Mouse (Mus musculus): ENCODE measurements at regions not wholly inside any gene's neighbourhood (a gene's known extent, or its start where the extent isn't known, plus 50 kb on each side); places are given as distances from the start of the nearest gene placed in this dataset.
"Not testable (repeated sequence)": the region's sequence is repeated elsewhere in the genome, so short reads cannot be mapped to it uniquely, and the experiment has no call there.

DNA sequence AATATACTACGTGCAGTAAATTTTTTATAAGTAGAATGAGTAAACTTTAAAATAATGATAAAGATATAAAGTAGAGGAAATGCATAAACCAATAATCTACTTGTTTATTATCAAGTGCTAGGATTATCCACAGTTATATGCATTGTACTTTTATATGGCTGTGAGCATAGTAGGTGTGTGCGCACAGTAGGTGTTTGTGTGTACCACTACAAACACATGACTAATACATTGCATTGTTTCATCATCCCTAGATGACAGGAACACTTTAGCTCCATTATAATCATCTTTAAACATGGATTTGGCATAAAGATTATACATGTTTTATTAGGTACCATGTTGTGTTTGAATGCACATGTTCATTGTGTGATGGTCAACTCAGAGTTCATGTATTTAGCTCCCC lies 124.7 kb upstream of the Vldlr start:
- peaks cover 4% of the 10 kb centered on the region for H3K4me1 ChIP-seq (replicated peaks)
- H3K9ac ChIP-seq: no peak overlapping the region
- H3K9me3 ChIP-seq (replicated peaks): 0 out of 2 replicates have a peak, but pooled peaks cover 2% of the 10 kb centered on the region
- H3K27me3 ChIP-seq (replicated peaks): no peaks in the 10 kb centered on the region
- H3K4me2 ChIP-seq: no peak overlapping the region
- WGBS: 95% methylated on average over 2 of the region's 2 CpGs
- no peaks in the 10 kb centered on the region for H3K36me3 ChIP-seq
- ATAC-seq (ENCODE audit: insufficient number of reproducible peaks, low FRiP score): no peak
- H3K27ac ChIP-seq (ENCODE audit: poor library complexity, severe bottlenecking): no peak overlapping the region
- H3K4me3 ChIP-seq: no peak overlapping the region

DNA sequence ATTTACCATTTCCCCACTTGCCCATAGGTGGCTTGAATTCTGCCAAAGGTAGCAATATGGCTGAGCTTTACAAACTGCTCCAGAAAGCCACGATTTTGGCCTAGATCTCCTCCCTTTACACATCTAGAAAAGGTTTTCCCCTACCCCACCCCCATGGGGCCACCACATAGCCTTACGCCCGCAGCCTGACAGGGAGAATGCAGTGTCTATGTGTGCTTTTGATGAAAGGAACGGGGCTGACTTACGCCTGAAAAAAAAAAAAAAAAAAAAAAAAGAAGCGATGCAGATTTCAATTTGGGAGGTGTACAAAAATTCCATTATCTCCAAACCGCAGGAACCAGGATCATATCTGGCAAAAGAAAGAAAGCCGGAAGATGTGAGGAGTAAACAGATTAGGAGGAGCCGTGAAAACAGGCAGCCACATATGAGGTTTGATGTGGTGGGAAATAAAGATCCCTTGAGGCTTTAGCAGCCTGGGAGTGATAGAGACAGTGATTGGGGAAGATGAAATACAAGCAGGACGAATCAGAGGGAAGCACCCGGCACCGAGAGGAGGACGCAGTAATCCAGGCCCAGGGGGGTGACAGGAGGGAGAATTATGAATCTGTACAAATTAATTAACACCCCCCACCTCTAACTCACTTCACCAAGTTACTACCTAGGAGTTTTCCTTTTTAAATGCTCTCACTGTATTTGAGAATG lies 121.4 kb upstream of the Vldlr start:
- no peak for ATAC-seq (ENCODE audit: insufficient number of reproducible peaks, low FRiP score)
- 73% methylated on average over 13 of the region's 13 CpGs for whole genome bisulfite sequencing

DNA sequence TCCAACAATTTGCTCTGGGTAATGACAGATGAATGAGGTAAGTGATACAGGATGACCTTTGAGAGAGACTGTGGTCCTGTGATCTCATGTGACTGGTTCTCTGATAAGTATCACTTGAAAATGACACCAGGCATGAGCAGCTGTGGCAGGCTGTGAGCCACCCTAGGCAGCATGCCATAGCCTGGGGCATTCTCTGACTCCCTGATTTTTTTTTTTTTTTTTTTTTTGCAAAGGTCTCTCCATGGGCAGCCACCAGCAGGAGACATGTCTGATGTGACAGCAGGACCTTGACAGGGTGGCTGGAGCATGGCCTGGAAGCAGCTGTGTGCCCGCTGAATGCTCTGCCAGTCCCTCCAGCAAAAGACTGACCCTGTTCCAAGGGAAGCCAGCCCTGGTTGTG lies 116.4 kb upstream of the Vldlr start:
- peaks cover 22% of the 10 kb centered on the region for H3K4me1 ChIP-seq (replicated peaks)
- no peak overlapping the region for H3K4me3 ChIP-seq
- no peaks in the 10 kb centered on the region for H3K36me3 ChIP-seq
- H3K27me3 ChIP-seq (replicated peaks): no peaks in the 10 kb centered on the region
- H3K9ac ChIP-seq: no peak overlapping the region
- no peak overlapping the region for H3K4me2 ChIP-seq
- H3K9me3 ChIP-seq (replicated peaks): no peaks in the 10 kb centered on the region
- peak; percentile 78 for ATAC-seq (ENCODE audit: insufficient number of reproducible peaks, low FRiP score)
- peak overlapping the region; percentile 88 for H3K27ac ChIP-seq (ENCODE audit: poor library complexity, severe bottlenecking)
- 32% methylated on average over 1 of the region's 1 CpGs for WGBS

More for the DNA sequence above, 121.4 kb upstream of the Vldlr start:
- Histone ChIP-seq H3K27ac (ENCODE audit: poor library complexity, severe bottlenecking) (no peak overlapping the region), H3K4me1 (replicated peaks) (peaks cover 9% of the 10 kb centered on the region), H3K27me3 (replicated peaks) (no peaks in the 10 kb centered on the region), H3K4me2 (no peak overlapping the region), H3K9me3 (replicated peaks) (no peaks in the 10 kb centered on the region), H3K36me3 (no peaks in the 10 kb centered on the region), H3K4me3 (no peak overlapping the region), H3K9ac (no peak overlapping the region)

DNA sequence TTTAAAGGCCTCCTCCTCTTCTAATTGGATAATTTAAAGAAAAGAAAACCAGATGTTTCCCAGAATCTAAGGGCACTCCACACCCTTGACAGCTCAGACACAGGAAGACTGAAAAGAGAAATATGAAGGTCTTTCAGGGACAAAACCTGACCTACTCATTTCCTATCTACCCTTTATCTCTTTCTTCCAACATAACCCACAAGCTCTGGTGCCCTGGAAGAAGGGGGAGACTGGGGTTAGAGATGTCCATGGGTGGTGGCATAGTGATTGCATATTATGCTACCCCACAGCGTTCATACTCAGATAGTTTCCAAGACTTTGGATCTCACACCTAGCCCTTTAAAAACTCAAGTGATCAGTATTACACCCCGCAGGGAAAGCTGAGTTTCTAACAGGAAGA lies 105.8 kb upstream of the Vldlr start:
- no peak overlapping the region for H3K4me3 ChIP-seq
- no peaks in the 10 kb centered on the region; the same call in 1 of the 2 replicates for H3K9me3 ChIP-seq (replicated peaks)
- H3K4me2 ChIP-seq: no peak overlapping the region
- no peaks in the 10 kb centered on the region for H3K36me3 ChIP-seq
- H3K27me3 ChIP-seq (replicated peaks): no peaks in the 10 kb centered on the region
- no peak overlapping the region for H3K9ac ChIP-seq
- no peak overlapping the region for H3K27ac ChIP-seq (ENCODE audit: poor library complexity, severe bottlenecking)
- WGBS: 75% methylated on average over 2 of the region's 2 CpGs
- no peak for ATAC-seq (ENCODE audit: insufficient number of reproducible peaks, low FRiP score)
- no peaks in the 10 kb centered on the region for H3K4me1 ChIP-seq (replicated peaks)

DNA sequence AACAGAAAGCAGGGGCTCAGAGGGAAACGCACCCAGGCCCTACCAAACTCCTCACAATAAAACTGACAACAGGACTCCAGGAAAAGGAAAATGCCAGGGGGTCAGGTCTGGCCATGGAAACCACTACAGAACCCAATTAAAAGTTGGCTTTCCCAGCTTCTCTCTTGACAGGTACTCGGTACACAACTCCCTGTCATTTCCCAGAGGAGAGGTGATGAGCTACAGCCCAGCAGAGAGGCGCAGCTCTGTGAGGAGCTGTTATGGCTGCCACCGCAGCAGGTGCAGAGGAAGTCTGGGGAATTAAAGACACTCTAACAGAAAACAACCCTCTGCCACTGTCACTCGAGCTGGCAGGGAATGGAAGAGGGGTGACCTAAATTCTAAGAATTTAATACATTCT lies 95.4 kb upstream of the Vldlr start:
- 0 out of 2 replicates have a peak, but pooled peaks cover 4% of the 10 kb centered on the region for H3K9me3 ChIP-seq (replicated peaks)
- H3K9ac ChIP-seq: no peak overlapping the region
- no peaks in the 10 kb centered on the region for H3K4me1 ChIP-seq (replicated peaks)
- WGBS: 64% methylated on average over 5 of the region's 5 CpGs
- no peaks in the 10 kb centered on the region for H3K27me3 ChIP-seq (replicated peaks)
- H3K27ac ChIP-seq (ENCODE audit: poor library complexity, severe bottlenecking): no peak overlapping the region
- ATAC-seq (ENCODE audit: insufficient number of reproducible peaks, low FRiP score): no peak
- no peak overlapping the region for H3K4me3 ChIP-seq
- H3K36me3 ChIP-seq: no peaks in the 10 kb centered on the region
- no peak overlapping the region for H3K4me2 ChIP-seq

DNA sequence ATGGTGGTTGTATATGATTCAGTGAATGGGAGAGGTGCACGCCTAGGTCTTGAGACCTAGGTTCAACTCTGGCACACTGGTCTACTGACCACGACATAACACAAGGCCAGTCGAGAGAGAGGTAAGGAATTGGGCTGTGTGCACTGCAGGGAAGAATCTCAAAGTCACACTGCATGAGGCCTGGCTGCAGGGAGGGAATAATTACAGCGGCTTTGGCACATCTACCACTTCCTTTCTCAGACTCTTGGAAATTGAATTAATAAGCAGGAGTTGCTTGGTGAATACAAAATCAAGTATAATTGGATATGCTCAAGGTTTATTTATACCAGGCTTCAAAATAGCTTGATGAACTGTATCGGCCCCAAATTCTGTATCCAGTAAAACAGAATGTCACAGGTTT lies 93.9 kb upstream of the Vldlr start:
- WGBS: 73% methylated on average over 5 of the region's 5 CpGs

DNA sequence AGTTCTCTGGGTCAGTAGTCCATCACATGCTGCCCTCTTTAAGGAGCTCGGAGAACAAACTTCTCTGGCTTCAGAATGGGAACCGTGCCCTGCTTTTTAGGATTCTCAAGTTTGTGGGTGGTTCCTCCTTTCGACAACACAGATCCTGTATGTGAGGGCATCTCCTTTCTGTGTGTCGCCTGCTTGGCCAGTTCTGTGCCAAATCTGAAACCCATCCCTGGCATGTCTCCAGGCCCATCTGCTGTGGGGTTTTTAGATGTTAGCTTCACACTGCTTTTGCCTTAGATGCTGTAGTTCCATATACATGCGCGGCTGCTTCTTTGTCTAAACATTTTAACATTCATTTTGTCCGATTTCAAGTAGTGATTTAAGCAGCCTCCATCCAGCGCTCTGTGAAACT lies 93.0 kb upstream of the Vldlr start:
- H3K27me3 ChIP-seq (replicated peaks): no peaks in the 10 kb centered on the region
- H3K4me2 ChIP-seq: no peak overlapping the region
- H3K9me3 ChIP-seq (replicated peaks): 0 out of 2 replicates have a peak, but pooled peaks cover 4% of the 10 kb centered on the region
- H3K36me3 ChIP-seq: no peaks in the 10 kb centered on the region
- no peak overlapping the region for H3K4me3 ChIP-seq
- no peak overlapping the region for H3K27ac ChIP-seq (ENCODE audit: poor library complexity, severe bottlenecking)
- H3K4me1 ChIP-seq (replicated peaks): no peaks in the 10 kb centered on the region
- ATAC-seq (ENCODE audit: insufficient number of reproducible peaks, low FRiP score): no peak
- H3K9ac ChIP-seq: no peak overlapping the region
- 87% methylated on average over 8 of the region's 8 CpGs for WGBS

More for the DNA sequence above, 93.9 kb upstream of the Vldlr start:
- Histone ChIP-seq H3K36me3 (no peaks in the 10 kb centered on the region), H3K4me2 (no peak overlapping the region), H3K4me3 (no peak overlapping the region), H3K4me1 (replicated peaks) (no peaks in the 10 kb centered on the region), H3K27me3 (replicated peaks) (no peaks in the 10 kb centered on the region), H3K9me3 (replicated peaks) (0 out of 2 replicates have a peak, but pooled peaks cover 4% of the 10 kb centered on the region), H3K27ac (ENCODE audit: poor library complexity, severe bottlenecking) (no peak overlapping the region), H3K9ac (no peak overlapping the region)
- ATAC-seq (ENCODE audit: insufficient number of reproducible peaks, low FRiP score): no peak

DNA sequence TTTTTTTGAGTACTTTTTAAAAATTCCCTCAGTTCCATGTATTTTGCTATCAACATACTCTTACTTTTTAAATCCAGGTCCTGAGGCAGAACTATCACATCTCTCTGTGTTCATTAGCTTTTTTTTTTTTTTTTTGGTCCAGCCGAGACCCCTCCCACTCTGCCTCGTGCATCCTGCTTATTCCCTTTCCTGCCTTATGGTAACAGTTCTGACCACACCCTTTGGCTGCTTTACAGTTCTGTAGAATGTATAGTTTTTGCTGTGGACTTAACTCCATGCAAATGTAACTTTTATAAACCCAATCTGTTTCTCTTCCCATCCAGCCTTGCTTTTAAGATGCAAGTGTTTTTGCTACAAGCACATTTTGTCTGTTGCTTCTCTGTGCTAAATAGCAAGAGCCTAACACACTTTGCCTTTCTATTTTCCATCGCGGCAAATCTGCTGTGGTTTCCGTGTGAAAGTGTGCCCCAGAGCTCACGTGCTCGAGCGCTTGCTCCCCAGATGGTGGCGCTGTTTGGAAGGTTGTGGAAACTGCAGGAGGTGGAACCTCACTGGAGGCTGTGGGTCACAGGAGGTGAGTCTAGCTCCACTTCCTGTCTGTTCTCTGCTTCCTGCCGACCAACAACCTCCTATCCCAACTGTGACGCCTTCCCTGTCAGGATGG lies 92.3 kb upstream of the Vldlr start:
- no peak overlapping the region for H3K9ac ChIP-seq
- H3K9me3 ChIP-seq (replicated peaks): 0 out of 2 replicates have a peak, but pooled peaks cover 4% of the 10 kb centered on the region
- no peak overlapping the region for H3K4me3 ChIP-seq
- H3K27ac ChIP-seq (ENCODE audit: poor library complexity, severe bottlenecking): no peak overlapping the region
- H3K4me2 ChIP-seq: no peak overlapping the region
- H3K27me3 ChIP-seq (replicated peaks): no peaks in the 10 kb centered on the region
- H3K4me1 ChIP-seq (replicated peaks): no peaks in the 10 kb centered on the region
- 49% methylated on average over 11 of the region's 11 CpGs for WGBS
- ATAC-seq (ENCODE audit: insufficient number of reproducible peaks, low FRiP score): no peak
- H3K36me3 ChIP-seq: no peaks in the 10 kb centered on the region

DNA sequence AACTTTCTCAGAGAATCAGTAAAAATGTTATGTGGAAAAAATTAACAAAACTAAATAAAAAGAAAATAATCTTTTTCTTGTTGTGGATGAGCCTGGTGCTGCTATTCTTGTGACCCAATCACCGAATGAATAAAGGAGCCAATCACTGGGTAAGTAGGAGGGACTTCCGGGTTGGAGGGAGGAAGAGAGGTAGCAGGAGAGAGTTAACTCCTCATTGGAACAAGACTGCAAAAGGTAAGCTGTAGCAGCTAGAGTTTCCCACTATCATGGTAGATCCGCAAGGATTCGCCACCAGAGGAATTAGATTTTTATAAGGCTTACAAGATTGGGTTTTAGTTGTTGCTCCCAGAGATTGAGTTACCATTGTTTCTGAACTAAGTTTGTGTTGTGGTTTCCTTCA lies 87.8 kb upstream of the Vldlr start:
- not testable (repeated sequence) for ATAC-seq (ENCODE audit: insufficient number of reproducible peaks, low FRiP score); H3K27ac ChIP-seq (ENCODE audit: poor library complexity, severe bottlenecking)
- WGBS: 87% methylated on average over 4 of the region's 4 CpGs

DNA sequence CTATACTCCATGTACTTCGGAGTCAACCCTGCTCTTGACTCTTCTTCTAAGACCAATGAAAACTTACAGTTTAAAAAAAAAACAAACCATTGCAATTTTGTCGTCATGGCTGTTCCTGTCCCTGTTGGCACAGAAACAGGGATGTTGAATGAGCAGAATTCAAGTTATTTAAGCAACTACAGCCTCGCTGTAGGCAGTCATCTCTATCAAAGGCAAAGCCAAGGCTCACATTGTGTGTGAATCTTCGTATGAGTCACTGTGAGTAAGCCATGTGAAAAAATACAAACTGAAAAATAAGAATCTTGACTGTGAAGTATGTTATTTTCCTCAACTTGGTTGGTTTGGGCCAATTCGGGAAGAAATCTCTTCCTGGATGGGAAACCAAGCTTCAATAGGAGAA lies 81.9 kb upstream of the Vldlr start:
- H3K36me3 ChIP-seq: no peaks in the 10 kb centered on the region
- 75% methylated on average over 5 of the region's 5 CpGs for WGBS
- no peak for ATAC-seq (ENCODE audit: insufficient number of reproducible peaks, low FRiP score)

More for the DNA sequence above, 87.8 kb upstream of the Vldlr start:
- not testable (repeated sequence) for H3K36me3 ChIP-seq; H3K4me1 ChIP-seq (replicated peaks); H3K4me2 ChIP-seq; H3K9ac ChIP-seq; H3K27me3 ChIP-seq (replicated peaks); H3K9me3 ChIP-seq (replicated peaks); H3K4me3 ChIP-seq

DNA sequence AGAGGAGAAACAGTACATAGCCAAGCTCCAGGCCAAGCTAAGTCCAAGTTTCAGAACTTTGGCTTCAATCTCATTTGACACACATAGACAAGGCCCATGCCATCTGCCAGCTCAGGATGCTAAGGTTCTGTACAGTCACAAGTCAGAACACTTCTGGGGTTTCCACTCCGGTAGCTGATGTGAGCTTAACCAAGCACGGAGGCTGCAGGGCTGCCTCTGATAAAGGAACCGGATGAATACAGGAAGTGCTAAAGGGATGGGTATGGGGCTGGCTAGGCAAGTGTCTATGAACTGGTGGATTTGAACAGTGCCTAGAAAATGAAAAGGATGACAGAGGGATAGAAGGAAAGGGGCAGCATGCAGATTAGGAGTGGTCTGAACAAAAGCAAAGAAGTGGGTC lies 75.4 kb upstream of the Vldlr start:
- ATAC-seq (ENCODE audit: insufficient number of reproducible peaks, low FRiP score): no peak
- Histone ChIP-seq H3K27me3 (replicated peaks) (no peaks in the 10 kb centered on the region), H3K27ac (ENCODE audit: poor library complexity, severe bottlenecking) (no peak overlapping the region), H3K9ac (no peak overlapping the region), H3K4me2 (no peak overlapping the region), H3K4me3 (no peak overlapping the region), H3K9me3 (replicated peaks) (peaks cover 7% of the 10 kb centered on the region), H3K4me1 (replicated peaks) (peaks cover 3% of the 10 kb centered on the region; the same call in 1 of the 2 replicates), H3K36me3 (0 out of 2 replicates have a peak, but pooled peaks cover 4% of the 10 kb centered on the region)
- 43% methylated on average over 3 of the region's 3 CpGs for WGBS

More for the DNA sequence above, 81.9 kb upstream of the Vldlr start:
- Histone ChIP-seq H3K4me2 (no peak overlapping the region), H3K4me1 (replicated peaks) (no peaks in the 10 kb centered on the region), H3K9me3 (replicated peaks) (no peaks in the 10 kb centered on the region), H3K4me3 (no peak overlapping the region), H3K27me3 (replicated peaks) (no peaks in the 10 kb centered on the region), H3K27ac (ENCODE audit: poor library complexity, severe bottlenecking) (no peak overlapping the region), H3K9ac (no peak overlapping the region)

Measured in heart, embryonic 12.5 days (tissue).